Mouse (Mus musculus) lung, adult 18-20 months (tissue): ENCODE measurements at regions not wholly inside any gene's neighbourhood (a gene's known extent, or its start where the extent isn't known, plus 50 kb on each side); places are given as distances from the start of the nearest gene placed in this dataset.

Experiments
- DNase-seq, 2 experiments: peaks; one replicate each; pipeline ENCODE4 v3.0.0; 2022; ENCODE audit warnings: mixed read lengths in 2 of 2

DNA sequence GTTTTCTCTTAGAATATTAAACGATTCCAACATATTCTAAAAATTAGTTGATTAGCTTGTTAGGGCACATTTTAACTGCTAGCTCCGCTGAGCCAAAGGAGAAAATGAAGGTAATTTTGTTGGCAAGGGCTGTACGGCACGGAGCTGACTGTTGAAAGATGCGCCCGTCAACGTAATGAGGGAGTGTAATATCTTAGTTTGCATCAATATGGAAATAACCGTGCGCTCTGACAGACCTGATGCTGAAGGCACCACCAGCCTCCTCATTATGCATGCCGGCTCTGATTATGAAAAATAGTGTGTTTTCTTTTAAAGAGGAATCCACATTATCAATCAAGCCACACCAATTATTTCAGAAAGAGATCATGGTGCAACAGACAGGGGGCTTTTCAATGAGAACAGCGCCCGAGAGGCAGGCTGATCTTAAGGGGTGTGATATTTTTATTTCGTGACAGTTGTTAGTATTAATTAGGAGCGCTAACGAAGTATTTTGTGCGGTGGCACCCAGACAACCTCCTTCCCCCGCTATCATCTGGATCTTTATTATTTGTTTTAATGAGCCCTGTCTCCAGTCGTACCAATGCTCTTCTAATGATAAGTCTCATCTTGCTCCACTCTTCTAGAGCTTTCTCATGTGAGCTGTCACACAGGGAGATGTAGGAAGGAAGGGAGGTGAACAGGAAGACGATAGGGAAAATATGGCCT is 99.9 kb upstream of the Ctbp2 start:
- DNase-seq, result no peak

DNA sequence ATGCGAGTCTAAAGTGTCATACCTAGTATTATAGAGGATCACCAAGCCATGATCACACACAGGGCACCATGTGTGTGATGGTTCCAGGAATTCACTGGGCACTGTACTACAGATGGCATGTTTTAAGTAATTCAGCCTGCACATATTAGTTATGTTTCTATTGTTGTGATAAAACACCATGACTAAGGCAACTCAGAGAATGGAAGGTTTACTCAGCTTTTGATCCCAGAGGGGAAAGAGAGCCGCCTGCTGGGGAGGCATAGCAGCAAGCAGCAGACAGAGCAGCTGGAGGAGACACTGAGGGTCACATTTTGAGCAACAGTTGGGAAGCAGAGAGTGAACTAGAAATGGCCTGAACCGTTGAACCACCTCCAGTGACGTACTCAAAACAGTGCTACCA is 88.2 kb upstream of the Ctbp2 start:
- DNase-seq, result no peak

DNA sequence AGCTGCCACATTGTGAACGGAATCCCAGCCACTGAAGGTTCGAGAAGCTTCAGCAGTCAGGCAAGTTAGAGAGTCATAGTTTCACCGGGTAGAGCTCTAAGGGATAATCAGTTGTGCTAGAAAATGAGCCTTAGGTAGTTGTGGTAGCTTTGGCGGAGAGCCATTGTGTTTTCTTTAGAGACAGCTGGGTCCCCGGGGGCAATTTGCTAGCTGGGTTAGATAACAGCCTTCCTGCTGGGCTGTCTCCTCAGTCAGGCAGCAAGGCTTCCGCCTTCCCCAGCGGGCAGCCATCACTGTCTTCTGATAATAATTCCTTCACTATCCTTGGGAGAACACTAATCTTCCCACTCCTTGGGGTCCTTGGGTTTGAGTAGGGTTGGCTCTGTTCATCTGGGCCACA is 81.5 kb upstream of the Ctbp2 start:
- DNase-seq, result no peak

DNA sequence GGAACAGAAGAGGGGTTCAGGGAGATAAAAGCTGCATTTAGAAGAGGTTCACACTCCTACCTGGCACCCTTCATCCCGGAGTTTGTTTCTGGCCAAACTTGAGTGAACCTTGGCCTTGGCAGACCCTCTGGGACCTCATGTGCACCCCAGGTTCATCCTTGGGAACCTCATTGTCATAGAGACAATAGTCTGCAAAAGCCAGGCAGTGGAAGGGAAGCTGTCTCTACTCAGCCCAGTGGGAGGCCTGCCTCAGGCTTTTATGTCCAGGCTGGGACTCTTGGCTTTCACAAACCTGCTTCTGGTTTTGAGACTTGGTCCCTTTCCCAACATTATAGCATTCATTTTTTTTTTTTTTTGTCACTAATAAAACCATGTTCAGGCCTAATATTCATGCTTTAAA is 80.3 kb upstream of the Ctbp2 start:
- no peak for DNase-seq

DNA sequence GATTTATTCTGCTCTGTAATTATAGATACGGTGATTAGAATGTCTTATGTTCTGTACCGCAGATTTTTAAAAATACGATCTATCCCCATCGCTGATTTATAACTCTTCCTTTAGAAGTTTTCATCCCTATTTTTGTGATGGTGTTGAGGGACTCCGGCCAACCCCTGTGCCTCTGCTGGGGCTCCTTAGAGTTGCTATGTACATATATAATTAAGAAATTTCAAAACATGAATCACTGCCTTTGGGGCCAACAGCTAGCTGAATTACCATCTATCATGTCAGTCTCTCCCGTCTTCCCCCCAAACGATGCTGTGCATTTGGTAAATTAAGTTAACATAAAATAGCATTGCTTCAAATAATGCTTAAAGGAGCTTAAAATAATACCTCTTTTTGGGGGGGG is 79.8 kb upstream of the Ctbp2 start:
- DNase-seq, result no peak

DNA sequence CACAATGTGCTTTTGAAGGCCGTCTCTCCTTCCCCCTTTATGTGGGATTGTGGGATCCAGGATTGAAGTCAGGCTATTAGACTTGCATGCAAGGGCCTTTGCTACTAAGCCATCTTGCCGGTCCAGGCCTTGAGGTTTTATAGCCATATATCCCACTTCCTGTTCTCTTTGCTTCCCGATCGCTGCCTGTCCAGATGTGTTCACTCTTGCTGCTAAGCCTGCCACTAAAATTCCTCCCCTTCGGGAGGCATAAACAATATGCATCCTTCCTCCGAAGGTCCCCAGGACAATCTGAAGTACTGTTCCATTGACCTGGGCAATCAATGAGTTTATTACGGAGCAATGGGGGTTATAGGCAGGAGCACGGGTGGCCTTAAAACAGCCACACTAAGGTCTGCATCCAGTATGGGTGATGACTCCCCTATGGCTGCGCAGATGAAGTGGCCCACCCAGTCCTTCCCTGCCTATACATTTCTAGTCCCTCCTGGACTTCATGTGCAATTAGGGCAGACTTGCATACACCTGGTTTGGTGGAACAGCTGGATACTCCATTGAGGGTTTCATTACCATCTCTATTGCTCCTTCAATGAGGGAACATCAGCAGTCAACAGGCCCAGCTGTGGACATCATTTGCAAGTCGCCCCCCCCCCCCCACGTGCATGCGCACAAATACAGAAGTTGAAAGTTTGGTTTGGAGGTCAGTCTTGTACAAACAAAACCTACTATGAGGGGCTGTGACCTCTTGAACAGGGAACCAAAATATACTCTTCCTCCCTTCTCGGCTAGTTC is 78.1 kb upstream of the Ctbp2 start:
- no peak for DNase-seq

DNA sequence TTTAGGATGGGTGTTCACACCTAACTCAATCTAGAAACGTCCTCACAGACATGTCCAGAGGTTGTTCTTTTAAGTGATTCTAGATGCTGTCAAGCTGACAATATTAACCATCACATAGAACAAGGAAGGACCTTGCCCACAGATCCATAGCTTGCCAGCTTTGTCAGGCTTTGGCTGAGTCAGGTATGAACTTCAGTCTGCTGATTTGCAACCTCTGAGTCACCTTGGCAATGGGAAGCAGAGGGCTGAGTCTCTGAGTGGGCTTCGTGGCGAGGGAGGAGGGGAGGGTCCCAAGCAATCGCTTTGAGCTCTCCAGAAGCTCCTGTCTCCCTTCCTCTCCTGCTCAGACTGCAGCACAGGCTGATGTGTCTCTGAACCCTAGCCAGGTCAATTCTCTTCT is 74.9 kb upstream of the Ctbp2 start:
- DNase-seq, result no peak

DNA sequence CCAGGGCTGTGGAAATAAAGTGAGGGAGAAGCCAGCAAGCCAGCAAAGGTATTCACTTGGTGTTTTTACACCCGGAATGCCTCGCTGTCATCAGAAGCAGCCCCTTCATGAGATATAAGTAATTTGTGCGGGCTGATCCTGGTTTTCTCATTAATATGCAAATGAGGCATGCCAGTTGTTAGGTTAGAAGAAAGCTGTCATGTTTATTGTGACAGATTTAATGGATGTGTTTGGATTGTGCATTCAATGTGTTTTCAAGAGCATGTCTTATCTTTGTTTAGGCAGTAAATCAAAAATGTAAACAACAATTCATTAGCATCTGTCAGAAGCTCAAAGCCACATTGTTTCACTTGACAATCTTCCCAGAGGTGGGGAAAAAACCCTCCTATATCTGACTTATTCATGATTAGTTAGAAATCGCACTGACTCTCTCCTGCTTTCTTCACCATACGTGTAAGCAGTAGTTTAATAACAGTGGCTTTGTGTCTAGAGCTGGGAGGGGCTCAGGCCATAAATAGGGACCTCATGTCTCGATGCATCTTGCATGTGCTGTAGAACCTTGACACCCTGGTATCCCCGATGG is 65.8 kb upstream of the Ctbp2 start:
- DNase-seq, result no peak

DNA sequence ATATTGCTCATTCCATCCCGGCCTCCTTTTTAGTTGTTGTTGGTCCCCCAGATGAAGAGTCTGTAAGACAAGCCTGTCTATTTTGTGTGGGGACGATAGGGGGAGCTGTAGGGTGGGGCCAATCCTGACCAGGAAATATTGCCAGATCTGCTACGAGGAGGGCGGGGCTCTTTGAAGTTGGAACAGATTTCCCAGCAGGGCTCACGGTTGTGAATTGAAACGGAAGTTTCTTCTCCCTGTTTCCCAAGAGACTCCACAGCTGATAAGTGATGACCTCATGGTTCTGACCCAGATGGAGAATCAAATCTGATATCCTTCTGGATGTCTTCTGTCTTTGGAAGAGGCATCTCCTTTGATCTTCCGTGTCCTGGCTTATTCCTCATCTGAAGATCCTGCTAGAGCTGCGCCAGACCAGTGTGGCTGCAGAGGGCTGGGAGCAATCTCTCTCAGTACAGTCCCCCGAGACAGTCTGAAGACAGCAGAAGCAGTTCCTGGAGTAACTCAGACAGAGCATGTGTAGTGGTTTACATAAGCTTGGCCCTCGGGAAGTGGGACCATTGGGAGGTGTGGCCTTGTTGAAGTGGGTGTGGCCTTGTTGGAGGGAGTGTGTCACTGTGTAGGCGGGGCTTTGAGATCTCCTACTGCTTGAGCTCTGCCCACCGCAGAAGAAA is 61.9 kb upstream of the Ctbp2 start:
- peak; percentile 84 to 87 for DNase-seq

DNA sequence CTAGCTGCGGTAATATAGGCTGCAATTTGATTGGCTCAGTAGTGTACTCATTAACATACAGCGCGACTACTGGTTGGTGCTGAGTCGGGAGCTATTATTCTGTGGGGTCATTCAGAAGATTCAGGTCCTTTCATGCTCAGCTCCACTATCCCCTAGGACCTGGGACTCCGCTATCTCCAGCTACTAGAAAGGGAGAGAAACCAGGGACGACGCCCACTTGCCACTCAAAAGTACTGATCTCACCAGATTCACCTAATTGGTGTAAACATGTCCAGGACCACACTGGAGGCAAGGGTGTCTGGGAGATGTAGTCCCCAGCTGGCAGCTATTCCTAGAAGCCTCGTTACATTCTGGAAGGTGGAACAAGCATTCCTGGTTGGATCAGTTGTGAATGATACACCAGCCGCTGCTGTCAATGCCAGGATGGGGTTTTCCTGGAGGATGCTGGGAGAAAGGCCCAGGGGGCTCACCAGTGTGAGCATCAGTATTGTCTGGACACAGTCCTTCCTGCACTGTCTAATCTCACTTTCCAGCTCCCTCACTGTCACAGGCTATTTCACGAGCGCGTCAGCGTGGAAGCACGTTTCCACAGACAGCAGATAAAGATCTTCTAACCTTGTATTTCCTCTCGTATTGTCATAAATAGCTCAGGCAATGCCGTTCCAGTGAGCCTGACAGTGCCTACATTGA is 60.9 kb upstream of the Ctbp2 start:
- no peak for DNase-seq

DNA sequence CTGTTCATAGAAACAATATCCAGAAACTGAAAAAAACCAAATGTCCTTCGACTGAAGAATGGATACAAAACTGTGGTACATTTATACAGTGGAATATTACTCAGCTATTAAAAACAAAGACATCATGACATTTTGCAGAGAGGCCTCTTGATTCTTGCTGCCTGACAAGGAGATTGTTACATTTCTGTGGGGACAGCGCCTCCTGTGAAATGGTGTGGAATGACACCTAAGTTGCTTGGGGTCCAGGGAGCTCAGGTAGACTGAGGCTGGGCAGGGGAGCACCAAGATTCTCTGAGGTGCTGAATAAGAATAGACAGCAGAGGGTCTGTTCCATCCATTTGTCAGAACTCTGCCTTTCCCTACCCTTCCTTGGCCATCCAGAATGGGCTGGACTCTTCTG is 57.2 kb upstream of the Ctbp2 start:
- DNase-seq, result no peak

DNA sequence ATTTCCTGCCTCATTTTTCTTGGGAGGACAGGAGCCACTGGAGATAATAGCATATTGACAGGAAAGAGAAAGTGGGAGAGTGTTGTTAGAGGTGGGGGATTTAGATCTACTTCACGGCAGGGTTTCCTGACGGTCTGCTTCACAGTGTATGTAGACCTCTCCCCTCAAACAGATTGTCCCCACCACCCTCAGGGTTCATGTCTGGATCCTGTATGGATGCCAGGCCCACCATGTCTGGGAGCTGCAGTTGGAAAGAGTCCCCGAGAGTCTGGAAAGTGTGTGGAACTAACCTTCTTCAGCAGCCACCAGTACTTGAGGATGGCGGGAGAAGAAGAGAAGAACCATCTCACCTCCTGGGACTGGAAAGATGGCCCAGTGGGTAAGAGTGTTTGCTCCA is 53.0 kb upstream of the Ctbp2 start:
- DNase-seq, result no peak

DNA sequence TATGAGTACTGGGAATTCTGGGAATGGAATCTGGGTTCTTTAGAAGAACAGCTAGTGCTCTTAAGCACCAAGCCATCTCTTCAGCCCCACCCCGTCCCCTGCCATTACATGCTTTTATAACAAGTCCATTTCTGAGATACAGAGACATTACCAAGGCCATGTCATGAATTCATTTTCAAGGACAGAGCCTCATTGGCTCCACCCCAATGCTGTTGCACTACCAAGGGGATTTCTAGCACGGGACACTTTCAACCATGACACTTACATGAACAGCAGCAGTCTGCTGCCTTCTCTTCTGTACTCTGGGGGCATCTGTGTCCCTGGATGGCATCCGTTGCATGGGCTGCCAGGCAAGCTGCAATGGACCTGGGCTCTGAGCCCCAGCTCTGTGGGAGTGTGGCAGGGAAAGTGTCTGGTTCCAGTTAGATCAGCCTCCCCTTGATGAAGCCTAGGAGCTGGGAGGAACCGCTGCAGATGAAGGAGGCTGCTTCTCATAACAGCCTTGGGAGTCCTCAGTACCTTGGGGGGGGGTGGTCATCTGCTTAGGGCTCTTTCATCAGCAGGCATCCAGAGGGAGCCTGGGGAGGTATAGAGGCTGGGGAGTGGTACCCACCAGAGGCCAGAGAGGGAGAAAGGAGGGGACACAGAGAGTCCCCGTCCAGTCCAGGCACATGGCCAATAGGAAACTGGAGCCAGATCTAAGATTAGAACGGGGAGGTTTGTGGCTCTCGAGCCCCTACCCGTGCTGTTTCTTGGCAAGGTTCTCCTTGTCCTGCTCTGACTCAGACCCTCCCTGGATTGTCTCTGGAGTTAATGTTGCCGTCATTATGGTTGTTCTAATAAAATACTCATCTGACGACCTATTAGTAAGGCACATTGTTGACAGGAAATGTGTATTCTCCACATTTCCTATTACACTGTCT is 52.4 kb upstream of the Ctbp2 start:
- peak in 1 of 2 experiments; percentile 11 for DNase-seq
